Mouse (Mus musculus) adrenal gland, postnatal 14 days (tissue): ENCODE results near the gene Ildr2. TPM values are rescaled to one million over a fixed set of nuclear protein-coding genes. Genes with fewer than 3 reads are reported as not detected.
A peak's percentile ranks its signal among the peaks of the same experiment; 100 is the strongest.

Experiments used
- DNase-seq: peaks from one replicate; pipeline ENCODE4 v3.0.0; 2021; ENCODE audit warnings: mixed read lengths
- long read RNA-seq, 2 experiments: library from polyadenylated mRNA; stranded (forward); transcript quantifications; one replicate each; pipeline ENCODE4 v2.0.0; 2021
- total RNA-seq: library from RNA; stranded (reverse); gene quantifications from 2 replicates; pipeline ENCODE4 v1.2.3, GENCODE M21; 2021

Gene Ildr2
- total RNA-seq, result 3.3 and 4.5 TPM in 2 replicates
- long read RNA-seq, experiment 1, partial matches to known transcripts, result 2 of 2 reads
- long read RNA-seq, experiment 1, other reads (novel, unspliced or antisense), result 0 of 2 reads
- long read RNA-seq, experiment 2, result 0 reads

DNA sequence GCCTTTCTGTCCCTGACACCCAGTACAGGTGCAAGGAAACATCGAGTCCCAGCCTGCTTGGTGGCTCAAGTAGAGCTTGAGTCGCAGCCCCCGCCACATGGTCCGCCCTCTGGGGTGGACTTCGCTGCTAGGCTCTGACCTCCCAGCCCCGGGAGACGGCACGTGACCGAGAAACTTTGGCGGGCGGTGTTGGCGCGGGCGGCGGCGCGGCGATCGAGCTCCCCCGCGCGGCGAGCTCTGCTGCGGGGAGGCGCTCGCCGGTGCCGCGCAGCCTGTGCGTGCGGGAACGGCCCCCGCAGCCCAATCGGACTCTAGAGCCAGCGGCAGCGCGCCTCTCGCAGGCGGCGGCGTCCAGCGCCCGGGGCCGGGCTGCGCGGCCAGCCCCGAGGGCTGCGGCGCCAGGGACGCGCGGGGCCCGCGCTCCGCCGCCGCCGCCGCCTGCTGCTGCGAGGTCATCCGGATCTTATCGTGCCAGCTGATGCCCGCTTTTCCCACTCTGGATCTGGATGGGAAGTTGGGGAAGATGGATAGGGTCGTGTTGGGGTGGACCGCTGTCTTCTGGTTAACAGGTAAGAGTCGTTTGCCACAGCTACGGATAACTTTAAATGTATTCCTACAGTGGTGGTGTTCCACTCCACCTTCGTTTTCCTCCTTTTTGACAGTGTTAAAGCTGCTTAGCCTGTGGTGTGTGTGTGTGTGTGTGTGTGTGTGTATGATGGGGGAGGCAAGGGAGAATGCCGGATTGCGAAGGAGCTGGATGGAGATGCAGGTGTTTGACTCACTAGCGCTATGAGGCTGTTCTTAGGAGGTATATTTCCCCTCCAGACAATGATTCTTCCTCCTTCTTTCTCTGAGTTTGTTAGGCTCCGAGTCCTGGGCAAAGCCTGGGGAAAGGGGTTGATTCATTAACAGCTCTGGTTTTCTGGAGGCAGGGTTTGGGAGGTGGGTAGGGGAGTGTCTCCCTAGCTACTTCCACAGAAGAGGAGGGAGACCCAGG is at the start of gene Ildr2:
Gene Ildr2, plus strand, starts transcription at position 242 of the 997 bp plus-strand sequence.
- peak; percentile 77 for DNase-seq

DNA sequence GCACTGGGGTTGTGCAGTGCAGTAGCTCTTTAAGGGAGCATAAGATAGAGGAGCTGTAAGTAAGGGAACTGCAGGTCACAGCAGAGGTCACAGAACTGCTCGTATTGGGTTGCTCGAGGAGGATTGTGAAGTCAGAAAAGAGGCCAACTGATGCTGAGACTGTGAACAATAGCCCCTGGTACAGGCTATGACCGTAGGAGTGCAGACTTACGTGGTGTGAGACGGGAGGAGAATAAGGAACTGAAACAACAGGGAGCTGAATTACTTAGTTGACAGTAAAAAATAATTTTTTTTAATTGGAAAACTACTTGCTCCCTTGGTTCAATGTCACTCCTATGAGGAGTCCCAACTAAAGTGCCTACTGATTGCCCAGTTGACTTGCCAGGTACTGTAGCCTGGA is 49.8 kb upstream of the Ildr2 start:
- no peak for DNase-seq

GRCm38 (mm10) chr1:166205159-166205558 is 48.8 kb upstream of the Ildr2 start:
- DNase-seq, result no peak

DNA sequence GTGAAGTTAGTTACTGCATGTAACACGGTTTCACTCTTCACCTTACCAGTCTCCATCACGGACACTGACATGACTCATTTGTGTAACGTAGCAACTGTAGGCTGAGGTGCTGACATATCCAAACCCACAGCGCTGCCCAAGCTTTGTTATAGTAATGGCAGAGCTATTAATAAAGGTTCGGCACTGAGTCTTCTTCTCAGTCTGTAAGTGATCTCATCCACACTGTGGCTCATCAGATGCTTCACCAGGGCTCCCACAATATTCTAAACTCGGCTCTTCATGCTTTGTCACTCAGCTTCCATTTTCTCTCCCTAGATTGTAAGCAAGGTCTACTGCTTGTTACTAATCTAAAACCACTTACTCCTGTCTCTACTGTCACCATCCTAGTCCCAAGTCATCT is 44.6 kb upstream of the Ildr2 start:
- DNase-seq, result no peak

DNA sequence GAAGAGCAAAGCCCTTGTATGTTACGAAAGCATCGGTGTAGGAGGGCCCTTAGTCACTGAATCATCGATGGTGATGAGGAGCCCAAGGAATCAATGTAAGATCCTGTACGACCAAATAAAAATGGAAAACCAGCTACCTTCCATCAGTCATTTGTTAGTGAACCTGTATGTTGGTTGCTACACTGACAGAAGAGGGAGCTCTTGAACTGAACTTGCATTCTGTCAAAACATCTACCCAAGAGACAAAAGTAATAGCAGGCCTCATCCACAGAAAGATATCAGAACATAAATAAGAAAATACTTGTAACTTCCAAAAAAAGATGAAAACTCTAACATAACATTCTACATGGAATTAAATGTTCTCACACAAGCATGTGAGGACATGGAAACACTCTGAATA is 39.8 kb upstream of the Ildr2 start:
- DNase-seq, result no peak

GRCm38 (mm10) chr1:166238315-166238969 is 15.5 kb upstream of the Ildr2 start, which contains the start of gene Mael:
Gene Mael, minus strand, starts transcription at chr1:166238747.
- no peak for DNase-seq

DNA sequence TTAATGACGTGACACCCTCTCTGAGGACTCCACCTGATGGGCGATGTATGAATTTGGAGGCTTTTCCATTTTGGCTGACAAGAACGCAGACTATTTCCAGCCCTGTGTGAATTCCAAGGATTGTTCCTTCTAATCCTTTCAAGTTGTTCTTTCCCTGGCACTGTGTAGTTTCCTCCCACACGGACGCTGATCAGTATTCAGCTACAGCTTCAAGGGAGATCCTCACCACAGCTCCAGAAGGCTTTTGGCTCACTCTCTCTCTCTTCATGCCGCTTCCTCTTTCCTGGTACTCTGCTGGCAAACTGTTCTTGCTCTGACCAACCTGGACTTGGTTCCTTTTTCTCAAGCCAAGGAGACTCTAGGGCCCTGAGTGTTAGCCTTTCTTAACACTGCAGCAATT is 9.7 kb upstream of the Ildr2 start:
- DNase-seq, result no peak

DNA sequence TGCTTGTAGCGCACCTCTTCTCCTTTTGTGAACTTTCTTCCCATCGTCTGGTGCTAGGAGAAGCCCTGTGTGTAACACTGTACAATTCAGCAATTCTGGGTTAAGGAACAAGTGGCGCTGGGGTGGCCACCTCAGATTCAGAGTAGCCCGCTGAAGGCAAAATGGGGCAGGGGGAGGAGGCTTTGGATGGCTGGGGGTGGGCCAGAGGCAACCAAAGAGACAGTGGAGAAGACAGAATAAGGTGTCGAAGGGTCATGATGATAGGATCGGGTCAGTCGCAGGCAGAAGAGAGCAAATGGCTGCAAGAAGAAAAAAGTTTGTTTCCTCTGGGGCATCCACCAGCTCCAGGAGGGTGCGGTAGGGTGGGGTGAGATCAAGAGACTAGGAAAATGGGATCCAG is 1.2 kb downstream of the Ildr2 start:
- no peak for DNase-seq

GRCm38 (mm10) chr1:166255651-166256050 is 1.7 kb downstream of the Ildr2 start:
- peak; percentile 14 for DNase-seq

- DNase-seq, result no peak
Measured at GRCm38 (mm10) chr1:166256302-166256701, 2.4 kb downstream of the Ildr2 start.

DNA sequence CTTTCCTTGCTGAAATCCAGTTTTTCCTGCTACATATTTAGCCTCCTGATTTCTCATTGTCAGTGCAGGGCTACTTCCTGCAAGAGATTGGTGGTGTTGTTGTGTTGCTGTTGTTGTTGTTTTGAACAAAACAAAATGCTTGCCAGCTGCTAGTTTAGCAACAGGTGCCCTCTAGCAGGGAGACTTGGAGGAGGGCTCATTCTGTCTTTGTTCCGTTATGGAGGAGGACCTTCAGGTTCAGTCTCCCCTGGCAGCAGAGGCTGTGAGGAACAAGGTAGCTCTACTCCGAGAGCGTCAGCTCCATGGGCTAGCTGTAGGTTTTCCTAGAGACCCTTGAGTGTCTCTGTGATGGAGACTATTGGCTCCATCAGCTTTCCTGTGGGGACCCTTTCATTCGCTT is 3.0 kb downstream of the Ildr2 start:
- no peak for DNase-seq

- DNase-seq, result no peak
Measured at GRCm38 (mm10) chr1:166259526-166259925, 5.6 kb downstream of the Ildr2 start.

DNA sequence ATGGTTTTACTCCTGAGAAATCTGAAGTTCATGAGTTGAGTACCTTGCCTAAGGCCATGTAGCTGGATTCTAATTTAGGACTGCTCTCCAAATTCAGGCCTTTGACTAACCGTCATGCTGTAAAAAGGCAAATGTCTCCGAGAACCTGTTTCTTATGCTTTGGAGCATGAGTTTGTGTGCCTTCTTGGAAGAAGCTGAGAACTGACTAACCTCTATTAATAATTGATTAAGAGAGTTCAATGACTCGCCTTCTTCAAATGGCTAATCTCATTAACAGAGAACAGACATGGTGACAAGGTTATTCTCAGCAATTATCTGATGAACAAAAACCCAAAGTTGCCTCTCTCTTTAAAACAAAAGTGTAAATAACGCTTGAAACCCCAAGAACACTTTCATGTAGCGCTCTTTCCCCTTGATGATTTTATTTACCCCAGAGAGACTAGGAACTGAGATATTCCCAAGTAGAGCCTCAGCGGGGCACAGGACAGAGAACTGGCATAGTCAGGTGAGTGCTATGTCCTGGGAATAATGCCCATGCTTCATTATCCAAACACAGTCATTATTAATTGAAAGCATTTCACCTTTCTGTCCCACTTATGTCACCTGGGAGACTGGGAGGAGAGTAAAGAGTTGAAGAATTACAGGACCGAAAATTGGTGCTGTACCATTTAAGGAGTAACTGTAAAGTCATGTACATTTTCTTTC is 12.2 kb downstream of the Ildr2 start:
- no peak for DNase-seq

DNA sequence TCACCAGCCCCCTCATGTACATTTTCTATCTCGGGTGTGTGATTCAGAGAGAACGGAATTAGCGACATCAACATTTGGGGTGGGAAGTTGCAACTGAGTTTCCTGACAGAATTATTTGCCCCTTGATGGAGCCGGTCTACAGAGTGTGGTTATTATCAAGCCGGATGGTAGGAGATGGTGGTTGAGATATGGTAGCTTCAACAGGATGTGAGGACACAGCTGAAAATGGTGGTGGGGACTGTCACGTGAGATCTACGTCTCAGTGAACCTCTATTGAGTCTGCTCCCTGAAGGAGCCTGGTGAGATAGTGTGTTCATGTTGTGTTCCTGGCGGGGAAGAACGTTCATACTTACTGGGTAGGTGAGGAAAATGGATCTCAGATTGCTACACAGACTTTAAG is 13.0 kb downstream of the Ildr2 start:
- no peak for DNase-seq

- DNase-seq, result no peak
Measured at GRCm38 (mm10) chr1:166268218-166268617, 14.3 kb downstream of the Ildr2 start.

- DNase-seq, result peak; percentile 40
Measured at GRCm38 (mm10) chr1:166278786-166279185, 24.8 kb downstream of the Ildr2 start.

DNA sequence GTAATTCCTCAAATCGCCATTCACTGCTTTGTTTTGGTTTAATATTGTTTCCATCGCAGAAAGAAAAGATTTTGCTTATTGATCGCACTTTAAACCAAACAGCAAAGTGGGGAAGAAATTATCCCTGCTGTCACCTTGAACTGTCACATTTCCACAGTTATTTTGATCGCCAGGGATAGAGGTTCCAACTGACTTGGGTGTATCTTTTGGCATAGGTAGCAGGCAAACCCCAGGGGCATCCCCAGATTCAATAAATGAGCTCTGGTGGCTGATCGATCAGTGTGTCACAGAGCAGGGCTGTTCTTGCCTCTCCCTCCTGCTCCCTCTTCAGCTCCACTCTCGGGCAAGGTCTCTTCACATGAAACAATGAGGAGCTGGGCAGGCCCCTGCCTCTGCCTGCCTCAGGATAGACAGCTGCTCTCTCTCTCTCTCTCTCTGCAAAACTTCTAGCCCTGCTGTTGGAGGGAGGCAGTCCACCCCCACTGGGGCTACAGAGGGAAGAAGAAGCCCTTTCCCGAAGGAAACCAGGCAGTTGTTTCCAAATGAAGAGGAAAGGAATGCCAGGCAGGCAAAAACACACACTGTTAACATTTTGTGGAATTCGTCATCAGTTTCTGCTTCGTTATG is 25.8 kb downstream of the Ildr2 start:
- DNase-seq, result no peak

DNA sequence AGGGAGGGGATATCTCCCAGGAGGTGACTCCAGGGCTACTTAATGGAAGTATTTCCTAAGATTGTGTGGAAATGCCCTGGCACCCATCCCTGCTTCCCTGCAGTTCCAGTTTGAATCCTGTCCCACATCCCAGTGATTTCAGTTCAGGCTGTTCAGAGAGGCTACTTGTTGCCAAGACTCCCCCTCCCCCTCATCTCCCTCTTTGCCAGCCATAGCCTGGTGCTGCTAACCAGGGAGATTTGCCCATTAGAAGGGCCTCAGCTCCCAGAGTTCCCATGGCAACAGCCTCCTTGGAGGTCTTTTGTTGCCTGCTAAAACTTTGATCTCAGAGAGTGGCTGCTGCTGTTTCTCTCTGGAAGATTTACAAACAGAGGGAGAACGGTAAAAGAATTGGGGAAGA is 26.6 kb downstream of the Ildr2 start:
- peak; percentile 58 for DNase-seq

DNA sequence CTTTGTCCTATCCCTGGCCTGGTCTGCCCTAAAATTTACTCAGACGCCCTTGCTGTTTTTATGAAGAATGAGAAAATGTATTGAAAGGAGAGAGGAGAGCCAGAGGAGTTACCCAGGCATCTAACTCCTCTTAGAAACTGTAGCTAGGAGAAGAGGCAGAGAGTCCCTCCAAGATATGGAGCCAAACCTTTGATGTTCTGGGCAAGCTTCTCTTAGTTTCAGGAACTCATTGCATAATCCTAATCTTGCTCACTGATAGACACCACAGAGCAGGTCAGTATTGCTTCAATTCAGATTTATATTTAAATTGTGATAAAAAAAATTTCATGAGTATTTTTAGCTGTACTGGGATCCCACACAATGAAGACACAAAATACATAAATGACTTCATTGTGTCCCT is 27.3 kb downstream of the Ildr2 start:
- DNase-seq, result no peak

DNA sequence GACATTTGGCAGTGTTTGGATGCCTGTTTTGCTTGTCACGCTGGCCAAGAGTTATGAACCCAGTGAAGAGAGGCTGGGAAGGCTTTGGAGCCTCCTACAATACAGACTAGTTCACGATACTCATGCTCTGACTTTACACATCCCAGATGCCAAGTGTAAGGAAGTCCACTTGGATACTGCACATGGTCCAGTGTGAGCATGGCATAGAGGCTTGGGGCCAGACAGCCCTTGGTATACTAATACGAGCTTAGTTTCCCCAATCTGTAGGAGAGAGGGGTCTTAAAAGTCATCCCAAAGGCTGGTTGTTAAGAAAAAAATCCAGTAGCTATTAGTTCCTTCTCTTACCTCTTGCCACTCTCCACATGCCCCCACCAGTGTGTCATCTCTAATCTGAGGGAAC is 27.9 kb downstream of the Ildr2 start:
- DNase-seq, result no peak

DNA sequence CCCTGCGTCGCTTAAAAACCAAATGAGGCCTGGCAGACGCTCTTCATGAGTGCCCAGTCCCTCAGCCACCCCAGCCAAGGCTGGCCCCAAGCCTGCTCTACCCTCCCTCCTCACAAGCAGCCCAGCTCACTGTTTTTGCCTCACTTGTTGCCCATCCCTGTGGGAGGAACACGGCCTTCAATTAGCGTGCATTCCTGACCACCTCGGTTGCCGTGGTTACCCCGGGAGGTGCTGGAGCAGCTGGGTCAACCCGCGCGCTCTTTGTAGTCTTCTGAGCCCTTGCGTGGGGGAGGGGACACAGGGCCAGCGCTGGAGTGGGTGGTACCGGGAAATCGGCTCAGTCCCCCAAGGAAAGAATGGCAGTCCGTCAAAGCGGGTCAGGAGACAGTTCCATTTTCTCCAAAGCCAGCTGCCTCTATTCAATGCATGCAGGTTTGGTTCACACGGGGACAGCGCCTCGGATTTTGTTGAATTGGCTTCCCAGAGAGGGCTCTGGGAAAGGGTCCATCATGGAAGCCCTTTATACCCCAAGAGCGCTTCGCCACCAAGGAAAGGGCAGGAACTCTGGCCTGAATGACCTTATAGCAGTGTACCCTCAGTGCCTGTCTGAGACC is 28.8 kb downstream of the Ildr2 start:
- DNase-seq, result peak; percentile 58

DNA sequence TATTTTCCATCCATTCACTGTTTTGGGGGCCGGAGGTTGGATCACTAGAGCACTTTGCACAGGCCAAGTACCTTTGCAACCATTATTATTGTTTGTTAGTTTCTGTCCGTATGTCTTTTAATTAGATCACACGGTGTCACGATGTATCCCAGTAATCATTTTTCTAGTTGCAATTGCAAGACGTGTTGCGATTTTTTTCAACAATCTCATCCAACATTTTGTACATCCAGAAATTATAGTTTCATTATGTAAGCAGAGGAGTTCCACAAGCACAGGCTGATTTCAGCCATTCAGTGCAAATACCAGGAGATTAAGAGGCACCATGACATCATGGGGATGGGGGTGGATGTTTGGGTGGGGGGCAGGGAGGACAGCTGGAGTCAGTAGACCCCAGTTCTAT is 29.5 kb downstream of the Ildr2 start:
- no peak for DNase-seq
